Mouse (Mus musculus): ENCODE measurements around the gene Cbfa2t3.

GRCm38 (mm10) chr8:122586171-122586570 lies 112.7 kb downstream of the Cbfa2t3 start:
- TF ChIP-seq POLR2A (IDR thresholded peaks at IDR 0.05; ENCODE audit: extremely low read depth, insufficient read depth, low read length): no peak
- TF ChIP-seq CTCF (IDR thresholded peaks at IDR 0.05; ENCODE audit: low read depth, low read length): no peak

Data from liver, adult 2 months (tissue).